Comparison of ENCODE assay signal across 9 mouse cellular contexts in the genomic region with DNA sequence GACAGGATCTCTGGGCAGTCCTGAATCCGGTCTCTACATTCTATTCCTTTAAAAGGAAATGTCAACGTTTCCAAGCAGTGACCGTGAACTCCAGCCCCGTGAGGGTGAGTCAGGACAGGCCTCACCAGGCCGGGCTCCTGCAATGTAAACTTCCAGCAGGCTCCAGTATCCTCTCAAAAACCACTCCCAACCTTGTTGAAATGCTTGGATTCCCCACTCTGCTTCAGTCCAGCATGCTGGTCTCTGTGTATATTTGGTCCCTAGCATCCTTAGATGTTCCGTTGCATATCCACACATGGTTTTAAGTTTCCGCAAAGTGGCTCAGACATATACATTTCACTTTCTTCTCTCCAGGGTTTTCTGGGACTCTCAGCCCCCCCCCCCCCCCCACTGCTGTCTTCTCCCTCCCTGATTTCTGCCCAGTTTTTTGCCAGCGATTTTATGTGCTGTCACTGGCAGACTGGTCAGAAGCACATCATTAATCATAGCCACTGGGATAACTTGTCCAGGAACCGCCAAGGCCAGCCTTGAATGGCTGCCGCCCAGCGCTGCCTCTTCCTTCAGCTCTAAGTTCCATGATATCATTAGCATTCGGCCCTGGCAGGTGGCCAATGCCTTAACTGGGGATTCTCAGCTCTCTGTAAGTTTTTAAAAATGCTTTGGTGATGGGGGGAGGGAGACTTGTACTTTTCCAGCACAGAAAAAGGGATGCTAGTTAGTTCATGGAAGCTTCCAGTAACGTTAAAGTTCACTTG.
DNase-seq lines count a peak whose midpoint lies in the region; ATAC-seq and TF ChIP-seq lines count a peak whose summit lies in the region.
"Had no signal": no experiment of that assay in that cellular context is flagged by ENCODE, and none has a peak within 500 bp of the region (broad histone marks: within the 10 kb centered on the region; RNA-seq: fewer than 3 reads in every experiment).

No protein-coding gene starts in this region.

- H3K4me3 ChIP-seq in gastrocnemius, adult 2 months = peak overlapping the region; percentile 40
- no peak overlapping the region for H3K4me3 ChIP-seq in hindbrain, embryonic 16.5 days (ENCODE audit: low read length)
- no peak overlapping the region for H3K4me3 ChIP-seq in liver, adult 2 months (ENCODE audit: insufficient read depth, low read depth, low read length)
- H3K4me3 ChIP-seq: layer of hippocampus, adult 2 months had no signal

- H3K4me2 ChIP-seq in hindbrain, embryonic 16.5 days (ENCODE audit: low read length) = no peak overlapping the region

- no peaks in the 10 kb centered on the region for H3K27me3 ChIP-seq in hindbrain, embryonic 16.5 days (replicated peaks; ENCODE audit: control insufficient read depth, insufficient read depth, low read length)
- H3K27me3 ChIP-seq in liver, adult 2 months (ENCODE audit: control insufficient read depth, insufficient read depth, low read length) = no peaks in the 10 kb centered on the region

- H3K79me2 ChIP-seq in liver, adult 2 months (ENCODE audit: control insufficient read depth, insufficient read depth, low read length) = no peaks in the 10 kb centered on the region

- peak; percentile 57 for DNase-seq in urinary bladder, postnatal 10 days (ENCODE audit: low spot score)
- no peak for DNase-seq in urinary bladder, adult 2 months (ENCODE audit: low spot score)
- DNase-seq in gastrocnemius, adult 2 months = peak; percentile 87
- DNase-seq in liver, adult 2 months (ENCODE audit: extremely low read depth, low read depth, low spot score) = no peak
- DNase-seq in ovary, postnatal 36 days (ENCODE audit: low spot score) = peak; percentile 85

- no peak for TF ChIP-seq POLR2A in liver, adult 2 months (IDR thresholded peaks at IDR 0.05; ENCODE audit: extremely low read depth, insufficient read depth, low read length)

- peak; percentile 76 for ATAC-seq in hindbrain, embryonic 16.5 days
- ATAC-seq in cerebellum, adult (ENCODE audit: insufficient number of reproducible peaks, low FRiP score, low TSS enrichment) = no peak
- ATAC-seq in monocyte, adult 5-6 weeks (replicated peaks; ENCODE audit: insufficient number of reproducible peaks, low FRiP score, low TSS enrichment, poor library complexity, severe bottlenecking) = no peak

- peak overlapping the region; percentile 71 for H3K27ac ChIP-seq in gastrocnemius, adult 2 months
- H3K27ac ChIP-seq in hindbrain, embryonic 16.5 days (ENCODE audit: low read depth, low read length) = no peak overlapping the region
- H3K27ac ChIP-seq in liver, adult 2 months (replicated peaks; ENCODE audit: insufficient read depth, low read depth, low read length) = peak overlapping the region; percentile 47
- H3K27ac ChIP-seq: layer of hippocampus, adult 2 months had no signal

- no peak overlapping the region for H3K9ac ChIP-seq in hindbrain, embryonic 16.5 days (ENCODE audit: low read depth, low read length)
- H3K9ac ChIP-seq in liver, adult 2 months (ENCODE audit: low read depth, low read length) = no peak overlapping the region

- H3K9me3 ChIP-seq in hindbrain, embryonic 16.5 days (ENCODE audit: control insufficient read depth, low read length) = no peaks in the 10 kb centered on the region

- H3K36me3 ChIP-seq in hindbrain, embryonic 16.5 days (ENCODE audit: control insufficient read depth, insufficient read depth, low read length) = no peaks in the 10 kb centered on the region
- H3K36me3 ChIP-seq in liver, adult 2 months (ENCODE audit: control insufficient read depth, insufficient read depth, low read length) = no peaks in the 10 kb centered on the region

- no peak for TF ChIP-seq CTCF in gastrocnemius, adult 2 months (IDR thresholded peaks at IDR 0.05)
- TF ChIP-seq CTCF in liver, adult 2 months (IDR thresholded peaks at IDR 0.05; ENCODE audit: low read depth, low read length) = no peak

- WGBS in hindbrain, embryonic 16.5 days = 46% methylated on average over 13 of the region's 13 CpGs
- 50% methylated on average over 13 of the region's 13 CpGs for WGBS in liver, adult 2 months

- intact Hi-C loops in gastrocnemius, adult 2 months (cut with DNase I) = no loop called here

- H3K4me1 ChIP-seq in hindbrain, embryonic 16.5 days (ENCODE audit: control insufficient read depth, insufficient read depth, low read depth, low read length) = peaks cover 3% of the 10 kb centered on the region; the same call in 1 of the 2 replicates
- peaks cover 3% of the 10 kb centered on the region; the same call in 1 of the 2 replicates for H3K4me1 ChIP-seq in liver, adult 2 months (ENCODE audit: control insufficient read depth, insufficient read depth, low read length)

Comparison
In these comparisons a context has a peak if more than half of its experiments do, and no peak if none do; other contexts are left out.
1. DNase-seq: peak in urinary bladder, postnatal 10 days (single experiment), gastrocnemius, adult 2 months (single experiment) and ovary, postnatal 36 days (single experiment); none in urinary bladder, adult 2 months (single experiment) and liver, adult 2 months (single experiment).